Mouse (Mus musculus) small intestine, adult 2 months (tissue): ENCODE results near the gene Sidt1. TPM values are rescaled to one million over a fixed set of nuclear protein-coding genes. Genes with fewer than 3 reads are reported as not detected.

Experiments used
- H3K27ac ChIP-seq: fragments of 200-500 bp; 2 replicates; pipeline ENCODE4 v1.5.1; 2012; ENCODE audit warnings: low read depth, low read length, control low read depth, inconsistent platforms; ENCODE audit not compliant: insufficient read depth
- H3K27me3 ChIP-seq: fragments of 200-500 bp; 2 replicates; pipeline ENCODE4 v1.6.1; 2012; ENCODE audit warnings: mild to moderate bottlenecking, moderate library complexity, low read length, inconsistent platforms; ENCODE audit not compliant: control insufficient read depth, insufficient read depth
- H3K36me3 ChIP-seq: fragments of 200-500 bp; 2 replicates; pipeline ENCODE4 v1.6.1; 2012; ENCODE audit warnings: mild to moderate bottlenecking, low read length, control low read depth, inconsistent platforms; ENCODE audit not compliant: control insufficient read depth, insufficient read depth
- H3K4me1 ChIP-seq: fragments of 200-500 bp; 2 replicates; pipeline ENCODE4 v1.6.1; 2012; ENCODE audit warnings: low read length, inconsistent platforms, mixed read lengths; ENCODE audit not compliant: control insufficient read depth, insufficient read depth, insufficient read length
- H3K4me3 ChIP-seq: fragments of 200-500 bp; 2 replicates; pipeline ENCODE4 v1.5.1; 2012; ENCODE audit warnings: low read depth, mild to moderate bottlenecking, control low read depth, inconsistent platforms, low read length, moderate library complexity
- CTCF ChIP-seq: fragments of 200-500 bp; IDR thresholded peaks from 2 replicates; pipeline ENCODE4 v1.5.1; 2012; ENCODE audit warnings: low read depth, mild to moderate bottlenecking, control low read depth, inconsistent platforms, low read length, moderate library complexity, mixed read lengths; ENCODE audit not compliant: insufficient replicate concordance, insufficient read length; ENCODE audit errors: extremely low read depth
- POLR2A ChIP-seq: fragments of 200-500 bp; IDR thresholded peaks from 2 replicates; pipeline ENCODE4 v1.6.1; 2012; ENCODE audit warnings: low read depth, mild to moderate bottlenecking, control low read depth, inconsistent platforms, low read length, moderate library complexity
- WGBS: fragments of 180-500 bp; shearing (Covaris S2); methylation state at CpG from one replicate; pipeline ENCODE4 v1.1.7; 2018; 5-methylcytosine and 5-hydroxymethylcytosine counted together
- polyA plus RNA-seq: library from polyadenylated mRNA; depleted of rRNA; stranded (reverse); fragments of >200 nt; gene quantifications from 2 replicates; pipeline ENCODE4 v1.2.3, GENCODE M21; 2012; rRNA removed

The Sidt1 gene
- 2.4 and 3.8 TPM in 2 replicates for polyA plus RNA-seq

DNA sequence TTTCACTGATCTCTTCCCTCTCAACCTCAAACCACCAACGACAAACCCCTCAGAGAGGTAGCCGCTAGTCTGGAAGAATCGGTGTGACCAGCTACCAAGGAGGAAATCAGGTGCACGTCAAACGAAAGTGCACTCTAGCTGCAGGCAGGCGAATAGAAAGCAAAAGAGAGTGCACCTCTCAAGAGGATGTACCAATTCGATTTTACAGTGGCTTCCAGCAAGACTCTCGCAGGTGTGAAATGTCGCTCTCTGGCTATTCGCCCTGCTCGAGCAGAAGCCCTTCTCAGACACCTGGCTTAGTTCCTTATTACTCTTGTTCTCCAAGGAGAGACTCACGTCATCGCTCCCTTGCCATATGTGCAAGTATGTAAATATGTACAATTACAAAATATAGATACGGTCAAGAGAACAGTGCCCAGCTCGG lies at the start of gene Sidt1:
Gene Sidt1, minus strand, starts transcription at position 336 of the 424 bp plus-strand sequence.
- no peak; the same call in 1 of the 2 replicates for TF ChIP-seq POLR2A
- peak; percentile 25; the same call in 1 of the 2 replicates for TF ChIP-seq CTCF
- Histone ChIP-seq H3K36me3 (no peaks in the 10 kb centered on the region), H3K4me1 (no peaks in the 10 kb centered on the region), H3K27ac (peak within 1 kb of the TSS; percentile 48), H3K27me3 (no peaks in the 10 kb centered on the region), H3K4me3 (peak within 1 kb of the TSS; percentile 78)
- WGBS: 2% methylated on average over 15 of the region's 15 CpGs

DNA sequence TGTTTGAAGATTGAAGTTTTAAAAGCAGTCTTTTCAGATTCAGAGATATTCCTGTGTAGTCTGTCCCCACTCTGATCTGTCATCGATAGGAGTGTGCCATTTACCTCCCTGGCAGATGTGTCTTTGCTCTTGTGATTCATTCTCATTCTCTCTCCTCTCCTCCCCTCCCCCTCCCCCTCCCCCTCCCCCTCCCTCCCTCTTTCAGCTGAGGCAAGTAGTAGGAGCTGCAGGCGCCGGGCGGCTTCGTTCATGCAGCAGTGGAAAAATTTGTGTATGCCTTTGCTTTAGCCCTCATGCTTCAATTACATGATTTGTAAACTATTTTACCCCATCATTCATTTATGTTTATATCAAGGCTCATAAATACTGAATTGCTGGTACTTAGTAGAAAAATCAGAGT lies 48.6 kb upstream of the Sidt1 start:
- WGBS: 81% methylated on average over 3 of the region's 5 CpGs
- Histone ChIP-seq H3K4me1 (no peaks in the 10 kb centered on the region), H3K27ac (no peak overlapping the region), H3K27me3 (no peaks in the 10 kb centered on the region), H3K4me3 (no peak overlapping the region), H3K36me3 (peaks cover 14% of the 10 kb centered on the region)
- no peak for TF ChIP-seq POLR2A
- no peak for TF ChIP-seq CTCF

DNA sequence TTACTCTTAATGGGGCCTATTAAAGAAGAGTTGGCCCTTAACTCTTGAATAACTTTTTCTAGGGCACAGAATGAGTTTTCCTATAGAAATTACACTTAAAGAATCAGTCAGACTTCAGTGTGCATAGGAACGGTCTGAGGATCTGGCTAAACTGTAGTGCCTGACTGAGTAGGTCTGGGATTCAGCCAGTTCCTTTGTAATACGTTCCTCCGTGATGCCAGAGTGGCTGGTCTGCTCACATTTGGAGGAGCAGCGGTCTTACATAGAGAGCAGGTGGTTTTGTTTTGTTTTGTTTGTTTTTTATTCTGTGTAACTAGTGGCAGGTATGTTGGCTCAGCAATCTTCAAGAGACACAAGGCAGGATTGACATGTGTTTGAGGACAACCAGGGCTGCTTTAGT lies 47.0 kb upstream of the Sidt1 start:
- TF ChIP-seq CTCF: no peak
- TF ChIP-seq POLR2A: no peak
- H3K4me1 ChIP-seq: no peaks in the 10 kb centered on the region
- peaks cover 15% of the 10 kb centered on the region for H3K36me3 ChIP-seq
- H3K27ac ChIP-seq: no peak overlapping the region
- no peak overlapping the region for H3K4me3 ChIP-seq
- no peaks in the 10 kb centered on the region for H3K27me3 ChIP-seq
- 86% methylated on average over 4 of the region's 4 CpGs for WGBS

DNA sequence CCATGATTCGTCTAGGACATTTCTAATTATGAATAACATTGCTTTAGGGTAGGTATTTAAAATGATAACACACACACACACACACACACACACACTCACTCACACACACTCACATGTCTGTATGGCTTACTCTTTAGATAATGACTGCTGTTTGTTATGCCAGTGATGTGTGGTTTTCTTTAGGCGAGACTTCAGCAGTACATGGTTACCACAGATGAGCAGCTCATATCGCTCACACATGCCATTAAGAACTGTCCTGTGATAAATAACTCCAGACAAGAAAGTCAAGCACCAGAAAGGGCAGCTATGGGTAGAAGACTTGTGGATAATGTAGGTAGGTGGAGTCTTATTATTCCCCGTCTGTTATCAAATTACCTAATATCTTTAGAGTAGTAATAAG lies 42.5 kb upstream of the Sidt1 start:
- H3K4me3 ChIP-seq: no peak overlapping the region
- H3K27me3 ChIP-seq: no peaks in the 10 kb centered on the region
- TF ChIP-seq CTCF (no peak), POLR2A (no peak)
- 90% methylated on average over 4 of the region's 4 CpGs for WGBS
- H3K27ac ChIP-seq: no peak overlapping the region
- peaks cover 26% of the 10 kb centered on the region for H3K36me3 ChIP-seq
- H3K4me1 ChIP-seq: no peaks in the 10 kb centered on the region

DNA sequence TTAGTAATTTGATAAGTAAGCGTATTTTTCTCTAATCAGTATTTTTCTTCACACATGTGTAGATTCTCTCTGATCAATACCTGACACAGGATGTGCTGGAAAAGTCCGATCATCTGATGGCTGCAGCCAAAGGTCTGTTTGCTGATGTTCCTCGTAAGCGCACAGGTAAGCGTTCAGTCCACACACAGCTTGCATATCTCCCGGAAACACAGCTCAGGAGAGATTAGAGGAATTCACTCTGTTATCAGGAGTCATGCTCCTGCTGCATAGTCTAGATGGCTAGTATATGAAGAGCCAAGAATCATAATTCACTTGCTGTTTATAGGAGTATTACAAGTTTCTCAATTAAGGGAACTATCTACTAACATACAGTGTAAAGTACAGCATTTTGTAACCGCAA lies 32.5 kb upstream of the Sidt1 start:
- Histone ChIP-seq H3K4me3 (no peak overlapping the region), H3K4me1 (no peaks in the 10 kb centered on the region), H3K27ac (no peak overlapping the region), H3K27me3 (no peaks in the 10 kb centered on the region), H3K36me3 (peaks cover 11% of the 10 kb centered on the region)
- 82% methylated on average over 7 of the region's 7 CpGs for WGBS
- TF ChIP-seq POLR2A: no peak
- no peak for TF ChIP-seq CTCF

DNA sequence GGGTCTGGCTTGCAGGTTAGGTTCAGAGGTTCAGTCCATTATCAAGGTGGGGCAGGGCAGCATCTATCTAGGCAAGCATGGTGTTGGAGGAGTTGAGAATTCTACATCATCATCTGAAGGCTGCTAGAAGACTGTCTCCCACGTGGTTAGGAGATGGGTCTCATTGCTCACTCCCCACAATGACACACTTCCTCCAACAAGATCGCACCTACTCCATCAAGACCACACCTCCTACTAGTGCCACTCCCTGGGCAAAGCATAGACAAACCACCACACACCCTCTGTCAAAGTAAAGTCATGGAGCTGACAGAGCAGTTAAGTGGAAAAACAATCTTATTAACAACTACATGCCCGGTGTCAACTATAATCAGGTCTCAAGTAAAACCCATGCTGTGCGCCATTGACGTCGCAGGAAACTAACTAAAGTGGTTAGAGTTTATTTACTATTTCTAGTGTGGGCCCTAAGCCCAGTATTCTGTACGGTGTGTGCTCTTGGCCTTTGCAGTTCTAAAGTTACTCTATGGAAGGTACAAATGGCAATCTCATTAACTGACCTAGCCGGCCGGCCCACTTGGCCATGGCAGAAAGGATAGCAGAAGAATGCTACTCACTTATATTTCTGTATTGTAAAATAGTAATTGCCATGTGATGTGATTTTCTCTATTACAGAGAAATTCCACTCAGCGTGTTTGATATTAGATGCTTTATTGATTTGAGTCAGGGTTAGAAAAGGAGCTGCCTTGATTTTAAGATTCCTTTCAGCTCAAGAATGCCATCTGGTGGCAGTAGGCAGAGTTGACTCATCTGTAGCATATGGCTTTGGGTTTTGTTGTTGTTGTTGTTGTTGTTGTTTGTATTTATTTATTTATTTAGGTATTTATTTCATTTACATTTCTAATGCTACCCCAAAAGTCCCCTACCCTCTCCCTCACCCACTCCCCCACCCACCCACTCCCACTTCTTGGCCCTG lies 29.2 kb upstream of the Sidt1 start:
- no peaks in the 10 kb centered on the region for H3K4me1 ChIP-seq
- peaks cover 6% of the 10 kb centered on the region; the same call in 1 of the 2 replicates for H3K36me3 ChIP-seq
- 83% methylated on average over 10 of the region's 10 CpGs for WGBS
- no peaks in the 10 kb centered on the region for H3K27me3 ChIP-seq
- TF ChIP-seq CTCF (no peak), POLR2A (no peak)
- H3K4me3 ChIP-seq: no peak overlapping the region
- H3K27ac ChIP-seq: no peak overlapping the region

DNA sequence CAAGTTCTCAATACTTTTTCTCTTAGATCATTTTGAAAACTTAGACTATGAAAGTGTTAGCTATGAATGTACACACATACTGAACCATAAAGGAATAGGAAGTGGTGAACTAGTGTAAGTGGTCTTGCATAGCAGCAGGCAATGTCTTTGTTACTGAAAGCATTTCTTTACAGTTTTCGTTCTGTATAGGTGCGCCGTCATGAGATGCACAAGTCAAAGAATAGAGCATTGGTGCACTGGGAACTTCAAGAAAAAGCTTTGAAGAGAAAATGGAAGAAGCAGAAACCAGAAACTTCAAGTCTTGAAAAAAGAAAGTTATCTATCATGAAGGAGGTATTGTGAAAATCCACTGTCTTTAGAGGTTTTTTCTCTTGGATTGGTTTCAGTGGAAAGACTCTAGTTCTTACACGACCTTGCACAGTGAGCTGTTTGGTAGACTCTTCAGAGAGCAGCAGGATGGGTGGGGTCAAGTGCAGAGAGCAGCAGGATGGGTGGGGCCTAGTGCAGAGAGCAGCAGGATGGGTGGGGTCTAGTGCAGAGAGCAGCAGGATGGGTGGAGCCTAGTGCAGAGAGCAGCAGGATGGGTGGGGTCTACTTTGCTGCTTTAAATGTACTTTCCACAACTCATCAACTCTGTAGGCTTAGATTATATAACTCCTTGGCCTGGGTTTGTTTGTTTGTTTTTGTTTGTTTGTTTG lies 24.7 kb upstream of the Sidt1 start:
- TF ChIP-seq POLR2A (no peak), CTCF (no peak)
- Histone ChIP-seq H3K27ac (no peak overlapping the region; the same call in 1 of the 2 replicates), H3K4me3 (no peak overlapping the region), H3K4me1 (no peaks in the 10 kb centered on the region), H3K36me3 (no peaks in the 10 kb centered on the region), H3K27me3 (no peaks in the 10 kb centered on the region)
- WGBS: 70% methylated on average over 4 of the region's 4 CpGs
